Comparison of ENCODE assay signal across 30 mouse cellular contexts in genomic region chr1:79602500-79602899, GRCm38 (mm10).
DNase-seq lines count a peak whose midpoint lies in the region; ATAC-seq lines count a peak whose summit lies in the region.
"Had no signal": no experiment of that assay in that cellular context is flagged by ENCODE, and none has a peak within 500 bp of the region (broad histone marks: within the 10 kb centered on the region; RNA-seq: fewer than 3 reads in every experiment).

No protein-coding gene starts in this region.

- 59% methylated on average over 2 of the region's 2 CpGs for WGBS in forebrain, embryonic 14.5 days
- 59% methylated on average over 2 of the region's 2 CpGs for WGBS in forebrain, embryonic 11.5 days
- 37% methylated on average over 2 of the region's 2 CpGs for WGBS in kidney, embryonic 15.5 days

- no peaks in the 10 kb centered on the region for H3K36me3 ChIP-seq in forebrain, embryonic 14.5 days (ENCODE audit: control insufficient read depth, insufficient read depth, low read length)
- no peaks in the 10 kb centered on the region for H3K36me3 ChIP-seq in forebrain, embryonic 11.5 days (ENCODE audit: control insufficient read depth, insufficient read depth, low read length)
- no peaks in the 10 kb centered on the region for H3K36me3 ChIP-seq in kidney, embryonic 15.5 days
- H3K36me3 ChIP-seq: embryonic facial prominence, embryonic 10.5 days; embryonic facial prominence, embryonic 13.5 days; forebrain, embryonic 15.5 days; heart, embryonic 12.5 days; heart, embryonic 15.5 days; hindbrain, embryonic 10.5 days; hindbrain, embryonic 13.5 days had no signal

- H3K27me3 ChIP-seq in forebrain, embryonic 14.5 days (replicated peaks; ENCODE audit: control insufficient read depth, insufficient read depth, low read length), result no peaks in the 10 kb centered on the region
- no peaks in the 10 kb centered on the region for H3K27me3 ChIP-seq in forebrain, embryonic 11.5 days (ENCODE audit: control insufficient read depth, insufficient read depth, low read length)
- no peaks in the 10 kb centered on the region for H3K27me3 ChIP-seq in kidney, embryonic 15.5 days
- H3K27me3 ChIP-seq: CH12.LX; embryonic facial prominence, embryonic 13.5 days; forebrain, embryonic 15.5 days; heart, embryonic 12.5 days; heart, embryonic 15.5 days; hindbrain, embryonic 13.5 days had no signal

- H3K4me3 ChIP-seq in forebrain, embryonic 14.5 days (ENCODE audit: low read depth, low read length), result no peak overlapping the region
- H3K4me3 ChIP-seq in forebrain, embryonic 11.5 days (ENCODE audit: low read depth, low read length), result no peak overlapping the region
- no peak overlapping the region for H3K4me3 ChIP-seq in kidney, embryonic 15.5 days (replicated peaks)
- H3K4me3 ChIP-seq: embryonic facial prominence, embryonic 10.5 days; embryonic facial prominence, embryonic 13.5 days; erythroblast, embryonic 14.5 days; forebrain, embryonic 15.5 days; heart, embryonic 12.5 days; heart, embryonic 15.5 days; hindbrain, embryonic 10.5 days; hindbrain, embryonic 13.5 days had no signal

- DNase-seq in forebrain, embryonic 14.5 days (ENCODE audit: low spot score), result peak; percentile 3
- no peak for DNase-seq in forebrain, embryonic 11.5 days (ENCODE audit: low spot score)
- DNase-seq in ES-CJ7 (ENCODE audit: low read depth, low spot score), result peak; percentile 29
- peak; percentile 11 for DNase-seq in ZHBTc4 (ENCODE audit: low read depth, low spot score)
- DNase-seq: adrenal gland, adult 2 months; adrenal gland, postnatal 14 days; B cell, adult 2 months; cerebellum, adult 11-12 months; cerebellum, adult 8-10 months; cerebellum, postnatal 10 days; cerebellum, postnatal 36 days; embryo, embryonic 11 days; gastrocnemius, postnatal 10 days; gastrocnemius, postnatal 36 days; heart, postnatal 10 days; heart, postnatal 36 days; kidney, adult 18-20 months had no signal

- no peaks in the 10 kb centered on the region for H3K9me3 ChIP-seq in forebrain, embryonic 14.5 days (replicated peaks; ENCODE audit: control insufficient read depth, low read length)
- no peaks in the 10 kb centered on the region for H3K9me3 ChIP-seq in forebrain, embryonic 11.5 days (ENCODE audit: control insufficient read depth, low read length)
- H3K9me3 ChIP-seq in kidney, embryonic 15.5 days (replicated peaks), result no peaks in the 10 kb centered on the region
- H3K9me3 ChIP-seq: embryonic facial prominence, embryonic 10.5 days; embryonic facial prominence, embryonic 13.5 days; forebrain, embryonic 15.5 days; heart, embryonic 15.5 days; hindbrain, embryonic 10.5 days; hindbrain, embryonic 13.5 days had no signal

- no peak overlapping the region for H3K4me2 ChIP-seq in forebrain, embryonic 14.5 days (ENCODE audit: low read length)
- no peak overlapping the region for H3K4me2 ChIP-seq in forebrain, embryonic 11.5 days (ENCODE audit: low read depth, low read length, severe bottlenecking)
- no peak overlapping the region for H3K4me2 ChIP-seq in kidney, embryonic 15.5 days
- H3K4me2 ChIP-seq: embryonic facial prominence, embryonic 13.5 days; forebrain, embryonic 15.5 days; heart, embryonic 12.5 days; heart, embryonic 15.5 days; hindbrain, embryonic 13.5 days had no signal

- H3K4me1 ChIP-seq in forebrain, embryonic 14.5 days (ENCODE audit: control insufficient read depth, insufficient read depth, low read length), result no peaks in the 10 kb centered on the region; the same call in 1 of the 2 replicates
- H3K4me1 ChIP-seq in forebrain, embryonic 11.5 days (replicated peaks; ENCODE audit: control insufficient read depth, insufficient read depth, low read length), result no peaks in the 10 kb centered on the region
- H3K4me1 ChIP-seq in kidney, embryonic 15.5 days, result no peaks in the 10 kb centered on the region
- H3K4me1 ChIP-seq: embryonic facial prominence, embryonic 13.5 days; heart, embryonic 12.5 days; heart, embryonic 15.5 days had no signal

- H3K27ac ChIP-seq in forebrain, embryonic 14.5 days (ENCODE audit: low read depth, low read length), result no peak overlapping the region
- no peak overlapping the region for H3K27ac ChIP-seq in forebrain, embryonic 11.5 days (ENCODE audit: low read depth, low read length)
- no peak overlapping the region for H3K27ac ChIP-seq in kidney, embryonic 15.5 days
- H3K27ac ChIP-seq: embryonic facial prominence, embryonic 10.5 days; embryonic facial prominence, embryonic 13.5 days; forebrain, embryonic 15.5 days; heart, embryonic 15.5 days; hindbrain, embryonic 10.5 days; hindbrain, embryonic 13.5 days had no signal

- no peak for ATAC-seq in forebrain, embryonic 14.5 days
- ATAC-seq in forebrain, embryonic 11.5 days (replicated peaks; ENCODE audit: low FRiP score), result no peak
- ATAC-seq in kidney, embryonic 15.5 days (replicated peaks; ENCODE audit: low FRiP score), result no peak
- no peak for ATAC-seq in inflammation-experienced regulatory T-cells, adult 6 months
- ATAC-seq: forebrain, embryonic 15.5 days; hindbrain, embryonic 16.5 days; intestine, embryonic 16.5 days had no signal

- H3K9ac ChIP-seq in forebrain, embryonic 14.5 days (ENCODE audit: low read length), result no peak overlapping the region
- H3K9ac ChIP-seq in forebrain, embryonic 11.5 days (ENCODE audit: low read length), result no peak overlapping the region
- no peak overlapping the region for H3K9ac ChIP-seq in kidney, embryonic 15.5 days
- H3K9ac ChIP-seq: embryonic facial prominence, embryonic 13.5 days; forebrain, embryonic 15.5 days; heart, embryonic 12.5 days; heart, embryonic 15.5 days; hindbrain, embryonic 13.5 days had no signal
